Mouse (Mus musculus) neutrophil, adult 5-6 weeks (primary cell): ENCODE data around the gene Efhd2. TPM values are rescaled to one million over a fixed set of nuclear protein-coding genes. Genes with fewer than 3 reads are reported as not detected.

ENCODE experiments used
- ATAC-seq: fragments of 151-379, 151-347 bp; 2 replicates; pipeline ENCODE4 v1.8.0; 2017; ENCODE audit warnings: mild to moderate bottlenecking, moderate TSS enrichment; ENCODE audit not compliant: insufficient number of reproducible peaks, poor library complexity, low FRiP score, severe bottlenecking; ENCODE audit errors: extremely low read depth
- total RNA-seq: library from RNA; stranded (forward); fragments of 200-1000 nt; gene quantifications from 2 replicates; pipeline ENCODE4 v1.2.3, GENCODE M21; 2017

The Efhd2 gene
- total RNA-seq, 1 experiment from 2014 or later, result 88.8 TPM

GRCm38 (mm10) chr4:141818861-141819260 is 55.9 kb downstream of the Efhd2 start:
- ATAC-seq, result no peak

- no peak for ATAC-seq
Measured at GRCm38 (mm10) chr4:141817706-141818105, 57.0 kb downstream of the Efhd2 start.

- no peak for ATAC-seq
Measured at GRCm38 (mm10) chr4:141816776-141817655, 57.7 kb downstream of the Efhd2 start.

- ATAC-seq, result no peak
Measured at GRCm38 (mm10) chr4:141816267-141816666, 58.5 kb downstream of the Efhd2 start.

GRCm38 (mm10) chr4:141811375-141811774 is 63.3 kb downstream of the Efhd2 start:
- ATAC-seq, result no peak

GRCm38 (mm10) chr4:141810975-141811374 is 63.7 kb downstream of the Efhd2 start:
- ATAC-seq, result no peak

GRCm38 (mm10) chr4:141809850-141810464 is 64.8 kb downstream of the Efhd2 start:
- ATAC-seq, result no peak

Other genes with a start within 250 kb of the Efhd2 start
- gene Plekhm2, start 210.0 kb downstream of the Efhd2 start, total RNA-seq, result 15.6 and 16.6 TPM in 2 replicates
- gene Rsc1a1, start 189.3 kb downstream of the Efhd2 start, total RNA-seq, result 6.5 TPM in 1 of 2 replicates, not detected in the other
- 29.2 and 31.1 TPM in 2 replicates for gene Ddi2, start 151.5 kb downstream of the Efhd2 start, total RNA-seq
- gene Agmat, start 128.2 kb downstream of the Efhd2 start, total RNA-seq, result not detected in 2 replicates
- gene Dnajc16, start 84.0 kb downstream of the Efhd2 start, total RNA-seq, result 7.0 and 9.8 TPM in 2 replicates
- 31.2 and 34.0 TPM in 2 replicates for gene Casp9, start 81.3 kb downstream of the Efhd2 start, total RNA-seq
- not detected in 2 replicates for gene Cela2a, start 48.8 kb downstream of the Efhd2 start, total RNA-seq
- gene Ctrc, start 28.6 kb downstream of the Efhd2 start, total RNA-seq, result not detected in 2 replicates
- not detected in 2 replicates for gene Fhad1, start 140.2 kb upstream of the Efhd2 start, total RNA-seq
- gene Tmem51, start 209.4 kb upstream of the Efhd2 start, total RNA-seq, result 2.3 and 2.5 TPM in 2 replicates